Mouse (Mus musculus) natural killer cell, adult 2 months (primary cell): ENCODE data around the gene Zpr1.

Source experiments
- DNase-seq, 2 experiments: peaks; one replicate each; pipeline ENCODE4 v3.0.0; 2022; ENCODE audit warnings: low spot score in 2 of 2

Zpr1 gene

DNA sequence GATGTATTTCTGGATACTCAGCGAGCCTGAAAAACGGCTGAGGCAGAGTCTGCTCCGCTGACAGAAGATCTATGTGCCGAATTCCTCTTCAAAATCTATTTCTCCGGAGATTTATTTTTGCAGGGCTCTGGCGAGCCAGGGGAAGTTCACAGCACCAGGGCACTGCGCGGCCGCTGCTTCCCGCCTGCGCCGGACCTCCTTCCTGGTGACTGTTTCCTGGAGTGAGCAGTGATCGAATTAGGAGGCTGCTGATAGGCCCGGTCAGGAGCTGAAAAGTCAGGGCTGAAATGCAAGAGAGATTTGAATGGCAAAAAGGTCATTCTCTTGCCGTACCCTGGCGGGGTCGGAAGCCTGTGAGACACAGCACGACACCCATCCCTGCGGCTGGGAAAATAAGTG, 56.4 kb downstream of the Zpr1 start:
- no peak for DNase-seq

DNA sequence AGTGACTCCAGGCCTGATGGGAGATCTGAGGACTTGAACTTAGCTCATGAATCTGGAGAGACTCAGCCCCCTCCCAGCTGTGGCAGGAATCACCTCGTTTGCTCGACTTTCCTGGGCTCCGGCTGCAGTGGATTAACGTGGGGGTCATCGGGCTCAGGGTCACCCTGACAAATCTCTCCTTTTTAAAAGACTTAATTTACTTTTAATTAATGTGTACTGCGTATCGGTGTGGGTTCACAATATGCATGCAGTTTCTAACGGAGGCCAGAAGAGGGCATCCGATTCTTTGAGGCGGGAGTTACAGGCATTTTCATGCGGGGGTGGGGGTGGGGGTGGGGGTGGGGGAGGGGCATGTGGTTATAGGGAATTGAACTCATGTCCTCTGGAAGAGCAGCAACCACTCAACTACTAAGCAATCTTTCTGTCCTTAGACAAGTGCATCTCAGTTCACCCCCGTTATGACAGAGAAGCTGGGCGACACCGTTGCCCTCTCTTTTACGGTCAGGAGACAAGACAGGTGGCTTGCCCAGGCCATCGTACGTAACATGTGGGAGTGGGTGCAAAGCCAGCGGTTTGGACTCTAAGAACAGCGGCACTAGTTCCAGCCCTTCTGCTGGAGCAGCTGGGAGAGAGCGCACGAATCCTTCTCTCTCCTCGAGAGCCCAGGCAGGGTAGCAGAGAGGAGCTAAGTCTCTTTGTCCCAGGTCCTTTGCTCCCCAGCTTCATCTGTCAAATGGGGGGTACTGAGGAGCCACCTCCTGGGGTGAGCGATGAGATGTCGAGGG, 57.1 kb downstream of the Zpr1 start:
- DNase-seq, result no peak

- DNase-seq, result no peak
These were observed 57.7 kb downstream of the Zpr1 start for GRCm38 (mm10) chr9:46330586-46330895.

DNA sequence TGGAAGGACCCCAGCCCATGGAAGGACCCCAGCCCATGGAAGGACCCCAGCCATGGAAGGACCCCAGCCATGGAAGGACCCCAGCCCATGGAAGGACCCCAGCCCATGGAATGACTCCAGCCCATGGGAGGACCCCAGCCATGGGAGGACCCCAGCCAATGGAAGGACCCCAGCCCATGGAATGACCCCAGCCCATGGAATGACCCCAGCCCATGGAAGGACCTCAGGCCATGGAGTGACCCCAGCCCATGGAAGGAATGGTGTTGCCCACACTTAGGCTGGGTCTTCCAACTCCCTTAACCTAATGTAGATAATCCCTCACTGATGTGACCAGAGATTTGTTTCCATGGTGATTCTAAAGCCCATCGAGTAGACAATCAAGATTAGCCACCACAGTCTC, 58.4 kb downstream of the Zpr1 start:
- DNase-seq, result no peak
